Mouse (Mus musculus): Measurements from ENCODE around the gene Wwp2. TPM values are rescaled to one million over a fixed set of nuclear protein-coding genes. Genes with fewer than 3 reads are reported as not detected.

Wwp2 gene
- polyA plus RNA-seq, 1 experiment from 2014 or later: 28.4 TPM

DNA sequence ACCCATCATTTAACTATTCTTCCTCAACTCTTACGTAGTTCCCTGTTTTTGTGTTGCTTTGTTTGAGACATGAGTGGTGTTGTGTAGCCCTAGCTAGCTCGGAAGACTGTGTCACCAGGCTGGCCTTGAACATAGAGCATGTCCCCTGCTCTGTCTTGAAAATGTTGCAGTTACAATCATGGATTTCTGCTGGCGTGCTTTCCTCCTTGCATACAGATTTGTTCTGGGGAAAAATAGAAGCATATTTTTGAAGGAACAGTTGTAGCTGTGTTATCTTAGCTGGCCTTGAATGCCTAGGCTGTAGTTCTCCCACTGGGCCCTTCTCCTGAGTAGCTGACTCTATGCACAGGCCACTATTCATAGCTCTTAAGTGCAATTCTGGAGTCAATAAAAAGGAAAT, 74.6 kb downstream of the Wwp2 start:
- no peak for ATAC-seq (ENCODE audit: extremely low read depth, insufficient number of reproducible peaks, low FRiP score, low TSS enrichment)
- WGBS: 85% methylated on average over 3 of the region's 3 CpGs
- no peaks in the 10 kb centered on the region for H3K9me3 ChIP-seq

DNA sequence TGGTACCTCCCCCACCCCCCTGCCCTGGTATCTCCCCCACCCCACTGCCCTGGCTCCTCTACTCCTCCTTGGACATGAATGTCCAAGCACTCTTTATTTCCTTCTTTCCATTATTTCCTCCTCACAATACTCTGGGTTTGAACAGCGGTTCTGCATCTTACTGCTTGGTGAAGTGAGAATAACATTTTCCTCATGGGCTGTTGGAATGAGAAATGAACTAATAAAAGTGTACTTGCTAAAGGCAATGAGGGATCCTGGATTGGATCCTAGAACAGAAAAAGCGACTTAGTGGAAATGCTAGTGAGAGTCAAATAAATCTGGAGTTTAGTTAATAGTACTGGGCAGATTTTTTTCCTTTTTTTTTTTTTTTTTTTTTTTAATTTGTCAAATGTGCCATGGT, 77.1 kb downstream of the Wwp2 start:
- H3K9me3 ChIP-seq: no peaks in the 10 kb centered on the region
- no peaks in the 10 kb centered on the region for H3K4me1 ChIP-seq
- no peak overlapping the region for H3K4me3 ChIP-seq
- no peak overlapping the region for H3K27ac ChIP-seq (replicated peaks)
- peaks cover 7% of the 10 kb centered on the region for H3K36me3 ChIP-seq
- H3K4me2 ChIP-seq: no peak overlapping the region
- WGBS: 85% methylated on average over 2 of the region's 2 CpGs
- H3K9ac ChIP-seq: no peak overlapping the region
- no peak for ATAC-seq (ENCODE audit: extremely low read depth, insufficient number of reproducible peaks, low FRiP score, low TSS enrichment)
- no peaks in the 10 kb centered on the region for H3K27me3 ChIP-seq (replicated peaks)

More for the DNA sequence above, 74.6 kb downstream of the Wwp2 start:
- Histone ChIP-seq H3K36me3 (peaks cover 25% of the 10 kb centered on the region), H3K4me1 (0 out of 2 replicates have a peak, but pooled peaks cover 5% of the 10 kb centered on the region), H3K4me3 (no peak overlapping the region), H3K4me2 (no peak overlapping the region), H3K27ac (replicated peaks) (no peak overlapping the region), H3K27me3 (replicated peaks) (no peaks in the 10 kb centered on the region), H3K9ac (no peak overlapping the region)

DNA sequence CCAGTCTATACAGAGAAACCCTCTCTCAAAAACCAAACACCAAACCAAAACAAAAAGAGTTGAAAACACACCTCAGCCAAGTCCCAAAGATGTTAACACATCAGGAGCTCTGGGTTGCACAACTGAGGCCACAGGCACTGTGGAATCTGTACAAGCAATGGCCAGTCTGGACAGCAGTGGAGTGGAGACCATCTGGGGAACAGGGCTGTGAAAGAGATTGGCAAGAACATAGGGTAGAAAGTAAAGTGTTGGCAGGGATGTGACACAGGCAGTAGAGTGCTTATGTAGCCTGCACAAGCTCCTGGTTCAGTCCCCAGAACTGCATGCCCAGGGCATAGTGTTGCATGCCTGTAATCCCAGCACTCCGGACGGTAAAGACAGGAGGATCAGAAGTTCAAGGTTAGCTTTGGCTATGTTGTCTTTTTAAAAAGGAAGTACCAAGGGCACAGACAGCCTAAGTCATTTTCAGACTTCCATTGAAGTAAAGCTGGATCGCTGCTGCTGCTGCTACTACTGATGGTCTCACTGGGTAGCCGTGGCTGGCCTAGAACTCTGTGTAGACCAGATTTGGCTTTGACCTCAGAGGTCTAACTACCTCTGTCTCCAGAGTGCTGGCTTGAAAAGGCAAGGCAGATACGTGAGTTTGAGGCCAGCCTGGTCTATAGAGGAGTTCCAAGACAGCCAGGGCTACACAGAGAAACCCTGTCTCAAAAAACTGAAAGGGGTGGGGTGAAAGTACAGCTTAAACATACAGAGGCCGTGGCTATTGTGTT, 79.0 kb downstream of the Wwp2 start:
- Histone ChIP-seq H3K36me3 (peaks cover 10% of the 10 kb centered on the region), H3K4me1 (peaks cover 7% of the 10 kb centered on the region; the same call in 1 of the 2 replicates), H3K4me3 (no peak overlapping the region), H3K9me3 (no peaks in the 10 kb centered on the region), H3K9ac (no peak overlapping the region), H3K27me3 (replicated peaks) (no peaks in the 10 kb centered on the region), H3K27ac (replicated peaks) (no peak overlapping the region), H3K4me2 (no peak overlapping the region)
- 85% methylated on average over 6 of the region's 6 CpGs for WGBS
- no peak for ATAC-seq (ENCODE audit: extremely low read depth, insufficient number of reproducible peaks, low FRiP score, low TSS enrichment)

DNA sequence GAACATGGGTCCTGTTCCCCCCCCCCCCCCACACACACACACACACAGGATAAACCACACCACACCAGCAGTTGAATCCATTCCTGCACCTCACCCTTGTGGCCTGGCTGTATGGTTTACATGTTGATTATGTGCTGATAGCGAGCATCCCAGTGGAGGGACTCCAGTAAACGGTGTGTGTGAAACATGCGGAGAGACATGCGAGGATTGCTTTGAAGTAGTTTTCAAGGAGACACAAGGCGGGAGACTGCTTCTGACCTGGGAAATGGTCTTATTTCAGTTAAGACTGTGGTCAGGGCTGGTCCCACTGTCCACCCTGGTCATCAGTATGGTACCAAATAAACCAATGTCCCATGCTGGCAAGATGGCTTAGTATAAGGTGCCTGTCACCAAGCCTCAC, 82.6 kb downstream of the Wwp2 start:
- no peaks in the 10 kb centered on the region for H3K9me3 ChIP-seq
- H3K9ac ChIP-seq: no peak overlapping the region
- 88% methylated on average over 5 of the region's 5 CpGs for WGBS
- no peak overlapping the region for H3K27ac ChIP-seq (replicated peaks)
- no peaks in the 10 kb centered on the region for H3K27me3 ChIP-seq (replicated peaks)
- no peak for ATAC-seq (ENCODE audit: extremely low read depth, insufficient number of reproducible peaks, low FRiP score, low TSS enrichment)
- H3K4me3 ChIP-seq: no peak overlapping the region
- peaks cover 10% of the 10 kb centered on the region; the same call in 1 of the 2 replicates for H3K4me1 ChIP-seq
- H3K4me2 ChIP-seq: no peak overlapping the region
- H3K36me3 ChIP-seq: peaks cover 10% of the 10 kb centered on the region

DNA sequence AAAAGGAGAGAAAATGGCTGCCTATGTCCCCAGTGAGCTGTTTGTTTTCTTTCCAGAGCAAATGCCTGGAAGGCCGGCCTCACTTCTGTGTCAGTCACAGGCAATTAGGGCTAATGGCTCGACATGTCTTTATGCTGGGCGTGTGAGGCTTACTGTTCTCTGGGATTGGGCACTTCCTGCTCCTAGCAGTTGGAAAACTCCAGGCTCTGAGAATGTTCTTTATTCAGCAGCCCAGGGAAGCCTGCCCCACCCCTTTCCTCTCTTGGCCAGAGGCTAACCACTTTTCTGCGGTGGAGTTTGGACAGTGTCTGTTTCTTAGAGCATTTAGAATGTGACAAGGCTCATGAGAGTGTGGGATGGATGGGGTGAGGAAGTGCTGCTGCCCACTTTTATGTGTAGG, 83.7 kb downstream of the Wwp2 start:
- no peak overlapping the region for H3K4me3 ChIP-seq
- no peak overlapping the region for H3K4me2 ChIP-seq
- H3K27ac ChIP-seq (replicated peaks): peak overlapping the region; percentile 53; the same call in 1 of the 2 replicates
- 35% methylated on average over 4 of the region's 4 CpGs for WGBS
- ATAC-seq (ENCODE audit: extremely low read depth, insufficient number of reproducible peaks, low FRiP score, low TSS enrichment): no peak
- no peak overlapping the region for H3K9ac ChIP-seq
- no peaks in the 10 kb centered on the region for H3K9me3 ChIP-seq
- no peaks in the 10 kb centered on the region for H3K27me3 ChIP-seq (replicated peaks)
- H3K4me1 ChIP-seq: peaks cover 10% of the 10 kb centered on the region; the same call in 1 of the 2 replicates
- peaks cover 10% of the 10 kb centered on the region for H3K36me3 ChIP-seq

DNA sequence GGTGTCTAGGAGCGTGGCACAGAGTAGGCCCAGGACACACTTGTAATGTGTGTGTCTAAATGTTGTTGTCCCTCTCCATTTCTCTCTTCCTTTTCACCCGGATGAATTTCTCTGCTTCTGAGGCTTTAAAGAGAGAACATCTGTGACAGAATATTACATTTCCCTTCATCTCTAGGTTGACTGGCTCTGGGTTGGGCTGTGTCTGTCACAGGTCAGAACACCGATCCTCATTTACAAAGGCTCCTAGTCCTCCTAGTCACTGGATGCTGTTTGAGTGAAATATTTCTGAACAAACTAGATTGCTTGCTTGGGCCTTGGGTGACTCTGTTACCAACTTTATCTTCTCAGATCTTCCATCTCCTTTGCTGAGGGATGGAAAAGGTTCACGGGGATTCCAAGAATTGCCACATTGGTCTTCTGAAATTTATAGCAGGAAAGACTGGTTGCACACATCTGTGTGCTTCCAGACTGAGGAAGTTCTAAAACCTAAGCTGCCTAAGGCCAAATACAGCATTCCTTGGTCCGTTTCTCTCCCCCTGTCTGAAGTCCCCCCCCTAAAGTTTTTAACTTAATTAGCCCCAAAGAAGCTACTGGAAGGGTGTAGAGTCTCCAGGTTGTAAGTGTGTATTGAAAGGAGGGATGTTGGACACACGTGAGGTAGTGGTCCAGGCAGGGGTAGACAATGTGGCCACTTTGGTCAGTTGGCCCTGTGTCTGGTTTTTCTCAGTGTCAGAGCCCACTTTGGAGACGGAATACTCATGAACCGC, 85.8 kb downstream of the Wwp2 start:
- 0 out of 2 replicates have a peak overlapping the region, but pooled peaks have one; percentile 9 for H3K27ac ChIP-seq (replicated peaks)
- no peaks in the 10 kb centered on the region for H3K9me3 ChIP-seq
- 63% methylated on average over 8 of the region's 8 CpGs for WGBS
- H3K4me1 ChIP-seq: peaks cover 10% of the 10 kb centered on the region; the same call in 1 of the 2 replicates
- H3K27me3 ChIP-seq (replicated peaks): no peaks in the 10 kb centered on the region
- no peak overlapping the region for H3K9ac ChIP-seq
- no peak for ATAC-seq (ENCODE audit: extremely low read depth, insufficient number of reproducible peaks, low FRiP score, low TSS enrichment)
- no peak overlapping the region for H3K4me2 ChIP-seq
- peaks cover 10% of the 10 kb centered on the region for H3K36me3 ChIP-seq
- no peak overlapping the region for H3K4me3 ChIP-seq

DNA sequence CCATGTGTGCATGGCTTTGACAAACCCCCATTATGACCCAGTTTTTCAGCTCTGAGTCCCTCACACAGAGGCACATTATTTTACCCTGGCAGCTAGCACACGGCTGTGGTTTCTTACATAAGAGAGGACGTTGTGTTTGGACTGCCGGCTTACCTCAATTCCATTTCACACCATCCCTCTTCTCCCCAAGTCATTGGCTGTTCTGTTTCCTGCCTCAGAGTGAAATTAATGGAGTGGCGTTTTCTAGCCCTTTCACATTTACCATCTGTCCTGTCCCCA, 86.3 kb downstream of the Wwp2 start:
- WGBS: 69% methylated on average over 4 of the region's 4 CpGs
- H3K36me3 ChIP-seq: peaks cover 10% of the 10 kb centered on the region
- H3K9ac ChIP-seq: no peak overlapping the region
- H3K9me3 ChIP-seq: no peaks in the 10 kb centered on the region
- H3K4me2 ChIP-seq: no peak overlapping the region
- no peaks in the 10 kb centered on the region for H3K27me3 ChIP-seq (replicated peaks)
- no peak overlapping the region for H3K4me3 ChIP-seq
- no peak overlapping the region for H3K27ac ChIP-seq (replicated peaks)
- ATAC-seq (ENCODE audit: extremely low read depth, insufficient number of reproducible peaks, low FRiP score, low TSS enrichment): no peak
- H3K4me1 ChIP-seq: peaks cover 10% of the 10 kb centered on the region; the same call in 1 of the 2 replicates

DNA sequence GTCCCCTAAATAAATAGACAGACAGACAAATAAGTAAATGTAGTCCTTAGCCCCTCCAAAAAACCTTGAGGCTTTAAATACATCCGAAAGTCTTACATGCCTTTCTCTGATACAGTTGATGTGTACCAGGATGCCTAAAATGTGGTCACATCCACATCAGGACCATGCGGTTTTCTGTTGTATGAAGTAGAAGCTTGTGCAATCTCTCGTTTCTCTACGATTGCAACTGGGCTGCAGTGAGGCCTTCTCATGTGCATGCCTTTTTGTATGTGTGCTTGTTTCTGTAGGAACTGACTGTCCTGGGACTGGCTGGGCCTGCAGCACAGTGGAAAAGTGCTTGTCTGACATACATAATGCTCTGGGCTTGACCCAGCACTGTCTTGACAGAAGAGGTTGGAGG, 88.4 kb downstream of the Wwp2 start:
- 87% methylated on average over 4 of the region's 4 CpGs for WGBS
- no peak for ATAC-seq (ENCODE audit: extremely low read depth, insufficient number of reproducible peaks, low FRiP score, low TSS enrichment)
- Histone ChIP-seq H3K27ac (replicated peaks) (no peak overlapping the region), H3K4me2 (no peak overlapping the region), H3K9me3 (no peaks in the 10 kb centered on the region), H3K4me1 (peaks cover 8% of the 10 kb centered on the region; the same call in 1 of the 2 replicates), H3K27me3 (replicated peaks) (no peaks in the 10 kb centered on the region), H3K9ac (no peak overlapping the region), H3K4me3 (no peak overlapping the region), H3K36me3 (no peaks in the 10 kb centered on the region)

DNA sequence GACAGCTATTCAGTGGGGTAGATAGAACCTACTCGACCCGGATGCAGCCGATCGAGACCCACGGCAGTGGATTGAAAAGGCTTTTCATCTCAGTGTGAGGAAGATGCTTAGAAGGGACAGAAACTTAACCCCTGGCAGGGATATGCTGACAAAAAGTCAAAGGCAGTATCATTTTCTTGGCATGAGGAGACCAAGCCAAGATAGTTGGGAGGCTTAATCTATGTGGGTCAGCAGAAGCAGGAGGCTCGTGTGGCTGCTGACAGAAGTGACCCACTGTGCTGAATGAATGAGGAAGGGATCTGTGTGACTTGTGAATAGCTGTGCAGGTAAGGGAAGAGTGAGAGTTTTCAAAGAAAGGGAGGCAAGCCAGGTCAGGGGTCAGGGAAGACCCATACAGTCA, 92.6 kb downstream of the Wwp2 start:
- no peaks in the 10 kb centered on the region for H3K9me3 ChIP-seq
- H3K4me2 ChIP-seq: no peak overlapping the region
- H3K9ac ChIP-seq: no peak overlapping the region
- no peaks in the 10 kb centered on the region for H3K27me3 ChIP-seq (replicated peaks)
- 81% methylated on average over 6 of the region's 6 CpGs for WGBS
- no peak overlapping the region for H3K27ac ChIP-seq (replicated peaks)
- no peak overlapping the region for H3K4me3 ChIP-seq
- H3K4me1 ChIP-seq: no peaks in the 10 kb centered on the region
- peaks cover 4% of the 10 kb centered on the region; the same call in 1 of the 2 replicates for H3K36me3 ChIP-seq
- ATAC-seq (ENCODE audit: extremely low read depth, insufficient number of reproducible peaks, low FRiP score, low TSS enrichment): no peak

DNA sequence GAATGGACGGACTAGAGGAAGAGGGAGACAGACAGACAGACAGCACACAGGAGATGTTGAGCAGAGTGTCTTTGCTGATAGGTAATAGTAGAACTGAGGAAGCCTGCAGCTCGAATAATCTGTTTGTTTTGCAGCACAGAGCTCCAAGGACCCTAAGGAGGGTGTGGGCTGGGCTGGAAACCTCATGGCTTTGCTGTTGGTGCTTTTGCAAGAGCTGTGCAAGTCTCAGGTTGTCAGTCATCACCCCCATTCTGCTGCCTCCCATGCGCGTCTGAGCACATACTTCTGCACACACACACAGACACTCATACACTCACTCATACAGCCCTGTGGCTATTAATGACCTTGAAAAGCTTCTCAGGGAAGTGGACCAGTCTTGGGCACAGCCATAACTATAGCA, 101.3 kb downstream of the Wwp2 start:
- Histone ChIP-seq H3K9ac (0 out of 2 replicates have a peak overlapping the region, but pooled peaks have one; percentile 10), H3K4me1 (peaks cover 29% of the 10 kb centered on the region), H3K36me3 (peaks cover 31% of the 10 kb centered on the region; the same call in 1 of the 2 replicates), H3K9me3 (0 out of 2 replicates have a peak, but pooled peaks cover 3% of the 10 kb centered on the region), H3K27me3 (replicated peaks) (no peaks in the 10 kb centered on the region), H3K27ac (replicated peaks) (no peak overlapping the region), H3K4me3 (no peak overlapping the region), H3K4me2 (no peak overlapping the region)
- 48% methylated on average over 4 of the region's 4 CpGs for WGBS
- no peak for ATAC-seq (ENCODE audit: extremely low read depth, insufficient number of reproducible peaks, low FRiP score, low TSS enrichment)

DNA sequence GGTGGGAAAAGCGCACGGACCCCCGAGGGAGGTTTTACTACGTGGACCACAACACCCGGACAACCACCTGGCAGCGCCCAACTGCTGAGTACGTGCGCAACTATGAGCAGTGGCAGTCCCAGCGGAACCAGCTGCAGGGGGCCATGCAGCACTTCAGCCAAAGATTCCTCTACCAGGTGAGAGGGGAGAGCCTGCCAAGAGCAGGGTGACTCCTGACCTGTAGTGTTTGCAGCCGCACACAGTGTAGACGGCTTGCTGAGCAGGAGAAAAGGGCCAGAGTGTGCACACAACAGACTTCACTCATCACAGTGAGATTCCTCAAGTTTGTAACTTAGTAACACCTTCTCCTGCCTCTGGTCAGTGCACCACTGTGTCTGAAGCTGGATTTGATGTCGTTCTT, 104.5 kb downstream of the Wwp2 start:
- no peak overlapping the region for H3K4me2 ChIP-seq
- 0 out of 2 replicates have a peak overlapping the region, but pooled peaks have one; percentile 12 for H3K27ac ChIP-seq (replicated peaks)
- WGBS: 75% methylated on average over 12 of the region's 12 CpGs
- peaks cover 47% of the 10 kb centered on the region for H3K4me1 ChIP-seq
- no peaks in the 10 kb centered on the region for H3K27me3 ChIP-seq (replicated peaks)
- H3K4me3 ChIP-seq: no peak overlapping the region
- peaks cover 19% of the 10 kb centered on the region for H3K36me3 ChIP-seq
- ATAC-seq (ENCODE audit: extremely low read depth, insufficient number of reproducible peaks, low FRiP score, low TSS enrichment): no peak
- 0 out of 2 replicates have a peak, but pooled peaks cover 2% of the 10 kb centered on the region for H3K9me3 ChIP-seq
- H3K9ac ChIP-seq: no peak overlapping the region
